Mouse (Mus musculus): ENCODE data around the gene Ly6g5c.

DNA sequence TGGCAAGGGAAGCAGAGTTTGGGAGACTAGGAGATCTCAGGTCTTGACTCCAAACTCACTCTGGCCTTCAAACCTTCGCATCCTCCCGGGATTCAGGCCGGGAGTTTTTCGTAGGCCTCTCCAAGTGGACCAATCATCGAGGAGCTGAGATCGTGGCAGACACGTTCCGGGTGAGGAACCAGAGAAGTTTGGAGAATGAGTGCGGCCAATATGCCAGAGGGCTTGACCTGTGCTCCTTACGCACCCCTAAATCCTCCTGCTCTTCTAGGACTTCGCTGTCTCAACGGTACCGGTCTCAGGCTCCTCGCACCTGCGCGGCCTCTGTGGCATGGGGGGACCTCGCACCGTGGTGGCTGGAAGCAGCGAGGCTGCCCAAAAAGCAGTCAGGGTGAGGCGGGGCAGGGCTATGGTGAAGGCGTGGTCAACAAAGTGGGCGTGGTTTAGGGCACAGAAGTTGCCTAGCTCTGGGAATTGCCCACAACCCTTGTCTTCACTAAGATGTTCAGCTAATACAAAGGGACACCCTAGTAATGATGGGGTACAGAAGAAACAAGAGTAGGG, 47.3 kb upstream of the Ly6g5c start:
- TF ChIP-seq POLR2A (IDR thresholded peaks at IDR 0.05; ENCODE audit: low read depth, low read length) (no peak), CTCF (IDR thresholded peaks at IDR 0.05; ENCODE audit: extremely low read depth, insufficient read length, insufficient replicate concordance, low read depth, low read length) (no peak)

Data from small intestine, adult 2 months (tissue).